Mouse (Mus musculus) liver, embryonic 11.5 days (tissue): ENCODE data around the gene Map4k4. TPM values are rescaled to one million over a fixed set of nuclear protein-coding genes. Genes with fewer than 3 reads are reported as not detected.

Experiments
- ATAC-seq: fragments of 200-750 bp; cut with Nextera tagmentation; replicated peaks from 2 replicates; pipeline ENCODE4 v1.8.0; 2017; ENCODE audit warnings: moderate number of reproducible peaks, mild to moderate bottlenecking, moderate TSS enrichment, moderate library complexity; ENCODE audit not compliant: low FRiP score
- DNase-seq: peaks from one replicate; pipeline ENCODE4 v3.0.0-alpha.2; 2017; ENCODE audit warnings: low spot score
- H3K27ac ChIP-seq: fragments of 300-500 bp; sonication (generic); 2 replicates; pipeline ENCODE4 v1.5.1; 2014; ENCODE audit warnings: mild to moderate bottlenecking, low read depth, low read length, control low read depth
- H3K27me3 ChIP-seq: fragments of 300-500 bp; sonication (generic); replicated peaks from 2 replicates; pipeline ENCODE4 v1.6.1; 2014; ENCODE audit warnings: low read length, mixed read lengths; ENCODE audit not compliant: control insufficient read depth, insufficient read depth
- H3K36me3 ChIP-seq: fragments of 300-500 bp; sonication (generic); 2 replicates; pipeline ENCODE4 v1.6.1; 2014; ENCODE audit warnings: mild to moderate bottlenecking, low read length, moderate library complexity, mixed read lengths; ENCODE audit not compliant: control insufficient read depth, insufficient read depth
- H3K4me1 ChIP-seq: fragments of 300-500 bp; sonication (generic); replicated peaks from 2 replicates; pipeline ENCODE4 v1.6.1; 2014; ENCODE audit warnings: low read length, mixed read lengths; ENCODE audit not compliant: control insufficient read depth, insufficient read depth
- H3K4me2 ChIP-seq: fragments of 300-500 bp; sonication (generic); 2 replicates; pipeline ENCODE4 v1.6.1; 2014; ENCODE audit warnings: mild to moderate bottlenecking, control low read depth, moderate library complexity
- H3K4me3 ChIP-seq: fragments of 300-500 bp; sonication (generic); 2 replicates; pipeline ENCODE4 v1.5.1; 2014; ENCODE audit warnings: low read depth, low read length, control low read depth
- H3K9ac ChIP-seq: fragments of 300-500 bp; sonication (generic); 2 replicates; pipeline ENCODE4 v1.6.1; 2014; ENCODE audit warnings: low read depth, low read length, control low read depth
- H3K9me3 ChIP-seq: fragments of 300-500 bp; sonication (generic); 2 replicates; pipeline ENCODE4 v1.6.1; 2016; ENCODE audit warnings: low read length, inconsistent platforms, mixed read lengths; ENCODE audit not compliant: control insufficient read depth
- WGBS: fragments of 180-500 bp; shearing (Covaris S2); extraction: QIAGEN DNeasy Blood & Tissue Kit; methylation state at CpG from one replicate; pipeline ENCODE4 v1.1.7; 2014; 5-methylcytosine and 5-hydroxymethylcytosine counted together
- polyA plus RNA-seq: library from polyadenylated mRNA; unstranded; fragments of >200 nt; fragmentation: Nextera tagmentation; extraction: Ambion mirVana; gene quantifications from 2 replicates; pipeline ENCODE4 v1.2.1, GENCODE M21; 2014

Map4k4 gene
- polyA plus RNA-seq, 1 experiment from 2014 or later, result 13.6 TPM

DNA sequence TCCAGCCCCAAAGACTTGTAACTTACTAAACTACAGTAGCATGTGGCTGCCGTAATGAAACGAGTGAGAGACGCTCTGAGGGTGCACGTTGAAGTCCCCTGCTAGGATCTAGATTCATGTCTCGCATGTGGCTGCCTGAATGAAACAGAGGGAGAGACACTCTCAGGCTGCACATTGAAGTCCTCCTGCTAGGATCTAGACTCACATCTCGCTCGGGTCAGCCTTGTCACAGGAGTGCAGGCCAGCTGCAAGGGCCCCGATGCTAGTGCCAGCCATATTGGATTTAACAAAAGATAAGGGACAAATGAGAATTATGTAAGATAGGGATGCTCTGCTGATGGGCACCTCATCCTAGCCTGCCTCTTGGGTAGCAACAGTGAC is 130.3 kb downstream of the Map4k4 start:
- 89% methylated on average over 8 of the region's 8 CpGs for WGBS
- Histone ChIP-seq H3K27me3 (no peaks in the 10 kb centered on the region), H3K9me3 (no peaks in the 10 kb centered on the region), H3K4me3 (no peak overlapping the region), H3K9ac (no peak overlapping the region), H3K36me3 (no peaks in the 10 kb centered on the region; the same call in 1 of the 2 replicates), H3K27ac (no peak overlapping the region), H3K4me1 (no peaks in the 10 kb centered on the region), H3K4me2 (no peak overlapping the region)
- DNase-seq (no peak), ATAC-seq (no peak)

DNA sequence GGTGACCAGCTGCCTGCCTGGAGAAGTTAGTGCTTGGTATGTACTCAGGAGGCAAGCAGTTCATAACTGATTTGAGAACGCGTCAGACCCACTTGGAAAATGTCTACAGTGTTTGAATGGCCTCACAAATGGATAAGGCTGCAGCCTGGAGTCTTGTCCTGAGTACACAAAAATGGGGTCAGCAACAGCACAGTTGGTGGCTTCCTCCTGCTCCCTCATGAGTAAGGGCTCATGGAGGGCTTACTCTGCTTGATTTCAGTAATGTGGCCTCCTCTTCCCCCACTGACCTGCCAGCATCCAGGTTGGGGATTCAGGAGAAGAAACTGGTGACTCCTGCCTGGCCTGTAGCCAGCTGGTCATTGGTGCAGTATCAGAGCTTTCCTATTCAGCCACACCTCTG is 130.9 kb downstream of the Map4k4 start:
- no peak overlapping the region for H3K27ac ChIP-seq
- no peaks in the 10 kb centered on the region for H3K9me3 ChIP-seq
- no peaks in the 10 kb centered on the region for H3K36me3 ChIP-seq
- no peaks in the 10 kb centered on the region for H3K4me1 ChIP-seq
- no peak overlapping the region for H3K9ac ChIP-seq
- no peak overlapping the region for H3K4me3 ChIP-seq
- no peak overlapping the region for H3K4me2 ChIP-seq
- H3K27me3 ChIP-seq, result no peaks in the 10 kb centered on the region
- DNase-seq, result no peak
- WGBS, result 100% methylated on average over 2 of the region's 2 CpGs
- no peak for ATAC-seq

DNA sequence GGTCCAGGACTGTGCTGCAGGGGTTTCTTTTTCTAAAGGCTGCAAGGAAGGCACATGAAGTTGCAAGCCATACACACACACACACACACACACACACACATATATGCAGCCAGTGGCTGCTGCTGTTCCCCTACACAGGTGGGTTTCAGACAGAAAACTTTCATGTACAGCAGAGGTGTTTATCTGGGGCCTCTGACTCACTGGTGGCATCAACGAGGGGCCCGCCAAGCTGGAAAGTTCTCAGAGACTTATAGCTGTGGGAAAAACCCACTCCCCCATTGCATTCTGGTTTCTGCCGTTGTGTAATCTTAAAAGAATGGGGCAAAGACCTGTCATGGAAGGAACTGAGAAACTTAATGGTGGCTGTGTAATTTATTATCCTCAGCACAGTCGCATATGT is 132.6 kb downstream of the Map4k4 start:
- ATAC-seq, result no peak
- no peak overlapping the region for H3K4me3 ChIP-seq
- WGBS, result 69% methylated on average over 4 of the region's 4 CpGs

DNA sequence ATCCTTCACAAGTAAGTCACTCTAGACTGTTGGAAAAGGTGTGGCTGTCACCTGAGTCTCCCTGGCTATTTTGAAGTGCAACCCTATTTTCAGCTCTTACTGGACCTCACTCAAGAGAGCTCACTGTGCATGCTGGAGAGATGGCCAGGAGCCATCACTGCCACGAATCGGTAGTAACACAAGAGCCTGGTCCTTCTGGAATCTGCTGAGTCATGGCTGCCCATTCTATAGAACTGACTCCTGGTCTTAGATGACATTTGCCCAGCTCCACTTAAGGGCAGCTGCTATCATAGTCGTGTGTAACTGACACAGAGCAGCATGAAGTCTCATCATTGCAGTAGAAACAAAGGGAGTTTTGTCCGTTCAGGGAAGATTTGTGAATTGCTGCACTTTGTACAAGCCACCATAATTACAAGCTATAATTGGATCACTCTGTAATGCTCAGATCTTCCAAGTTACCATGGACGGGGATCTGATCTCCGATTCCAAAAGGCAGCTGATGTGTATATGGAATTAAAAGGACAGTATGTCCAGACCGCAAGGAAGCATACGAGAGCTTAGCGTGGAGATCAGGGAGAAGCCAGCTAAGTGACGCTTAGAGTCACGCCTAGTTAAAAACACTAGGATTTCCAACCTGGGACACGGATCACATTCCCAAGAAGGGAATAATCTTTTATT is 133.2 kb downstream of the Map4k4 start:
- Histone ChIP-seq H3K9me3 (no peaks in the 10 kb centered on the region), H3K36me3 (no peaks in the 10 kb centered on the region), H3K27ac (no peak overlapping the region), H3K4me2 (no peak overlapping the region), H3K27me3 (no peaks in the 10 kb centered on the region), H3K4me3 (no peak overlapping the region), H3K9ac (no peak overlapping the region), H3K4me1 (no peaks in the 10 kb centered on the region)
- 77% methylated on average over 12 of the region's 12 CpGs for WGBS
- DNase-seq (no peak), ATAC-seq (no peak)

More for the DNA sequence above, 132.6 kb downstream of the Map4k4 start:
- no peak overlapping the region for H3K9ac ChIP-seq
- H3K36me3 ChIP-seq, result no peaks in the 10 kb centered on the region
- no peaks in the 10 kb centered on the region for H3K4me1 ChIP-seq
- no peaks in the 10 kb centered on the region for H3K27me3 ChIP-seq
- no peak for DNase-seq
- no peaks in the 10 kb centered on the region for H3K9me3 ChIP-seq
- H3K27ac ChIP-seq, result no peak overlapping the region
- H3K4me2 ChIP-seq, result no peak overlapping the region

DNA sequence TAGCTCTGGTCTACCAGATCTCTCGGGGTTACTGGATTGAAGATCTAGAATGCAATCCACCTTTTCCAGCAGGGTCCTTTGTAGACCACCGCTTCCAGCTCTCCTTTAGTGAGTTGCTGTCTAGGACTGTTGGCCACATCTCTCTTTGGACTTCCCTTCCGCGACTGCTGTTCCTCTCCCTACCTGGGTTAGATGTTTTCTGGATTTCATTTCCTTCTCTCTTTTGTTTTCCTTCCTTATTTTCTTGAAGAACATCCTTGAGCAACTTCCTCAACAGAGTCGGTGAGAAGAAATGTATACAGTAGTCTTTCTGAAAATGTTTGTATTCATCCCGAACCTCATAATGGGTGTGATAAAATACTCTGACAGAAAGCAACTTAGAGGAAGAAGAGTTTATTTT is 137.1 kb downstream of the Map4k4 start:
- no peak for DNase-seq
- H3K27me3 ChIP-seq, result no peaks in the 10 kb centered on the region
- ATAC-seq, result no peak
- WGBS, result 73% methylated on average over 6 of the region's 6 CpGs
- H3K9ac ChIP-seq, result no peak overlapping the region
- no peaks in the 10 kb centered on the region for H3K4me1 ChIP-seq
- H3K4me2 ChIP-seq, result no peak overlapping the region
- no peak overlapping the region for H3K4me3 ChIP-seq
- H3K27ac ChIP-seq, result no peak overlapping the region
- no peaks in the 10 kb centered on the region for H3K36me3 ChIP-seq
- H3K9me3 ChIP-seq, result no peaks in the 10 kb centered on the region

DNA sequence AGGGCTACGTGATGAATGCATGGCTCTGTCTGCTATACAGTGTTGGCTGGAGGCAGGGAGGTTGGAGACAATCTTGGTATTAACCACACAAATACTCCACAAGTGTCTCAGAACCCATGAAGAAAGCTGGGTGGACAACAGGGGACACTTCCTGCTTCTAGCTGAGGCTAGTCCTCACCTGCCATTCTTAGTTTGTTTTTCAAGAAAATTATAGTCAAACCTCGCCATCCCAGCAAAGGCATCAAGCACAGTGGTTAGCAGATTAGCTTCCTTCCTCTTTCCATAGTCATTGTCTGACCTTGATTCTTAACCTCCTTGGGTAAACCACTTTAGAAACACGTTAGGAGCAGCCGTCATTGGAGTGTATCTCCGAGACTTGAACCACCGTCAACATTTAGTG is 145.0 kb downstream of the Map4k4 start:
- DNase-seq (no peak), ATAC-seq (no peak)
- no peaks in the 10 kb centered on the region for H3K9me3 ChIP-seq
- 44% methylated on average over 6 of the region's 6 CpGs for WGBS
- no peak overlapping the region for H3K27ac ChIP-seq
- H3K36me3 ChIP-seq, result no peaks in the 10 kb centered on the region
- H3K4me3 ChIP-seq, result no peak overlapping the region
- no peaks in the 10 kb centered on the region for H3K4me1 ChIP-seq
- no peaks in the 10 kb centered on the region for H3K27me3 ChIP-seq
- H3K4me2 ChIP-seq, result no peak overlapping the region
- no peak overlapping the region for H3K9ac ChIP-seq

DNA sequence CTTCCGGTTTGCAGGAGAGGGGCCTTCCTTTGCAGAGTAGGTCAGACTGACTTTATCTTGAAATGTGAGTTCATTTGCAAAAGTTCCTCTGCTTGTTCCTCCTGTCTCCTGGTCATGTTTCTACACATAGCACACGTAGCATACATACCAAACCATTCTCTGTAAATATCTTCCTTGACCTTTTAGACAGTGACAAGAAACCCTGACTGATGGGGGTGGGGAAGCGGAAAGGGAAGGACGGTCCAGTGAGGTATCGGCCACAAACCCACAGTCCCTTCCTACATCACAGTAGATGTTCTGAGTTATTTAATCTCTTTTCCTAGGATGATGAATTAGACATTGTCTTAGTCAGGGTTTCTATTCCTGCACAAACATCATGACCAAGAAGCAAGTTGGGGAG is 145.9 kb downstream of the Map4k4 start:
- H3K9me3 ChIP-seq, result no peaks in the 10 kb centered on the region
- ATAC-seq (no peak), DNase-seq (no peak)
- H3K4me1 ChIP-seq, result no peaks in the 10 kb centered on the region
- H3K9ac ChIP-seq, result no peak overlapping the region
- 48% methylated on average over 5 of the region's 5 CpGs for WGBS
- no peaks in the 10 kb centered on the region for H3K27me3 ChIP-seq
- no peak overlapping the region for H3K4me2 ChIP-seq
- no peak overlapping the region for H3K27ac ChIP-seq
- H3K36me3 ChIP-seq, result no peaks in the 10 kb centered on the region
- no peak overlapping the region for H3K4me3 ChIP-seq

DNA sequence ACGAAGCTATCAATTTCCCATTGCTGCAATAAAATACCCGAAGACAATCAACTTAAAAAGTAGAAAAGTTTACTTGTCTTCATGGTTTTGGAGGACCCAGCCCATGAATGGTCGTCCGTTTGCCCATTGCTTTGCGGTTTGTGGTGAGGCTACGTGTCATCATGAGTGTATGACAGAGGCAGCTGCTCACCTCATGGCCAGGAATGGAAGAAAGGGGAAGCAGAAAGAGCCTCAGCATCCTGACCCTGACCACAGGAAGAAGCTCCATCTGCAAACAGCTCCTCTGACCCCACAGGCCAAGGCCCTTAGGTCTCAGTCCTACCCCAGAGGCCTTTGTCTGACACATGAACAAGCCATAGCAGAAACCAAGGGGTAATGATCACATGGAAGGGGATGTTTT is 150.4 kb downstream of the Map4k4 start:
- no peak for DNase-seq
- no peaks in the 10 kb centered on the region for H3K9me3 ChIP-seq
- no peak overlapping the region for H3K4me2 ChIP-seq
- no peaks in the 10 kb centered on the region for H3K4me1 ChIP-seq
- 59% methylated on average over 6 of the region's 6 CpGs for WGBS
- H3K4me3 ChIP-seq, result no peak overlapping the region
- no peak overlapping the region for H3K9ac ChIP-seq
- H3K36me3 ChIP-seq, result no peaks in the 10 kb centered on the region
- H3K27ac ChIP-seq, result no peak overlapping the region
- H3K27me3 ChIP-seq, result no peaks in the 10 kb centered on the region
- ATAC-seq, result no peak

DNA sequence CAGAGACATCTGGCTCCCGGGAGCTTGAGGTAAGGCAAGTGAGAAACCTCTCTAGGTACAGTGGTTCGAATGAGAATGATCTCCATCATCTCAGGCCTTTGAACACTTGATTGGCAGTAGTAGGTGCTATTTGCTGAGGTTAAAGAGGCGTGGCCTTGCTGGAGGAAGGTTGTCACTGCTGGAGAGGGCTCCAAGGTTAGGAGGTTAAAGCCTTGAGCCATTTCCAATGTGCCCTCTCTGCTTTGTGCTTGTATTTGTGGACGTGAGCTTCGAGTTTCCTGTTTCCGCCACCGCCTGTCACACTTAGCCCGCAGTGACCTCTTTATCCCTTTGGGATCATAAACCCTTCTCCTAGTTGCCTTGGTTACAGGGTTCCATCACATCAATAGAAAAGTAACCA is 151.4 kb downstream of the Map4k4 start:
- no peaks in the 10 kb centered on the region for H3K9me3 ChIP-seq
- DNase-seq, result no peak
- H3K27ac ChIP-seq, result no peak overlapping the region
- no peak overlapping the region for H3K9ac ChIP-seq
- H3K4me1 ChIP-seq, result peaks cover 3% of the 10 kb centered on the region
- no peak overlapping the region for H3K4me3 ChIP-seq
- H3K4me2 ChIP-seq, result no peak overlapping the region
- no peak for ATAC-seq
- WGBS, result 63% methylated on average over 8 of the region's 8 CpGs
- H3K27me3 ChIP-seq, result no peaks in the 10 kb centered on the region
- H3K36me3 ChIP-seq, result no peaks in the 10 kb centered on the region
